Mouse (Mus musculus): ENCODE results near the gene Mup4.
A peak's percentile ranks its signal among the peaks of the same experiment; 100 is the strongest.
"Not testable (repeated sequence)": the region's sequence is repeated elsewhere in the genome, so short reads cannot be mapped to it uniquely, and the experiment has no call there.

Mup4 gene

GRCm38 (mm10) chr4:59960610-59961009 lies at the start of gene Mup4:
Gene Mup4, minus strand, starts transcription at chr4:59960710.
- no peak for DNase-seq (ENCODE audit: low spot score in 2 of 2)

GRCm38 (mm10) chr4:59997894-59998293 lies 37.4 kb upstream of the Mup4 start:
- DNase-seq (ENCODE audit: low spot score in 2 of 2): not testable (repeated sequence)

GRCm38 (mm10) chr4:59963405-59964344 lies 3.2 kb upstream of the Mup4 start, which contains the start of gene Mup6:
Gene Mup6, plus strand, starts transcription at chr4:59964294.
- DNase-seq (ENCODE audit: low spot score in 2 of 2): no peak

- no peak for DNase-seq (ENCODE audit: low spot score in 2 of 2)
These were observed 23.0 kb downstream of the Mup4 start for GRCm38 (mm10) chr4:59937543-59937942.

DNA sequence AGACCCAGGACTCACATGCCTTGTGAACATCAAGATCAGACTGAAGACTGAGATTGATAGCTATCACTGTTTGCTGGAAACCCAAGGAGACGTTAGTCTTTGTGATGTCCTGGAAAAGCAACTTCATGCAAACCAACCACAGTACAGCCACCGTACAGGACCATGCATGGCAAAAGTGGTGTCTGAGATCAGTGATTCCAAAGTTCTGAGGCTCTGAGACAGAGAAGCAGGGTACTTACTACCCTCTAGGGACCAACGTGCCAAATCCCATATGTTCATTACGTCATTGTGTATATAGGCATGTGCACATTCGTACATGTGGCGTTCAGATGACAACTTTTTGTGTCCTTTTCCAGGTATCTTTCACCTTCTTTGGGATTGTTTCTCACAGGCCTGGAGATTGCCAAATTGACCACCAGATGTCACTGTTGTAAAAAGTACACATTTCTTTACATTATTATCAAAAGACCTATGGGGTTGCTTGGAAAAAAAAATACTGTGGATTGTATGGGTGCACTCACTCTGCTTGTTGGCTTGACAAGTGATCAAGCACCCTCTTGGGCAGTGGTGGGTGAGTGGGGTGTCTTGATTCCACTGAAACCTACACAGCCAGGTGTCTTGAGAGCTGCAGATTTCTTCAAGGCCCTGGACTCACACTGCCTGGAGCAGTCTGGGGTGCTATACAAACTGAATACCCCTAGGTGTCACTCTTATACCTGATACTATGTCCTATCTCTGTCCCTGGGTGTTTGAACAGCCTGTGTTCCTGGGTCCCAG lies 27.8 kb downstream of the Mup4 start:
- peak in 1 of 2 experiments; percentile 26 for DNase-seq (ENCODE audit: low spot score in 2 of 2)

DNA sequence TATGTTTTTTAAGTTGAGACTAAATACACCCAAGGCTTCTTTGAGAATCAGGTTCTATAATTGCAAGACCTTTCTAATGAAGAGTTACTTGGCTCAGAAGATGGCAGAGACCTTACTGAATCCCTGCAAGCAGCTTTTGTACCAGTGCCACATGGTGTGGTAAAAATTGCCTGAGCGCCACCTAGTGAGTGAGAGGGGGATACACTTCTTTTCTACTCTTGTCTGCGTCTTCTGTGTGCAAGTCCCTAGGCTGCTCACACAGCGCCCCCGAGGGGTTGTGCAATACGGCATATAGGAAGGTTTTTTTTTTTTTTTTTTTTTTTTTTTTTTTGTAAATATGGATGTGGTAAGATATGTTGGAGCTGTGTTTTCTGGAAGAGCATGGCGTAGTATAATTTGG lies 32.2 kb downstream of the Mup4 start:
- peak; percentile 59 to 75 for DNase-seq (ENCODE audit: low spot score in 2 of 2)

- no peak for DNase-seq (ENCODE audit: low spot score in 2 of 2)
These were observed 32.8 kb downstream of the Mup4 start for GRCm38 (mm10) chr4:59927666-59928065.

DNA sequence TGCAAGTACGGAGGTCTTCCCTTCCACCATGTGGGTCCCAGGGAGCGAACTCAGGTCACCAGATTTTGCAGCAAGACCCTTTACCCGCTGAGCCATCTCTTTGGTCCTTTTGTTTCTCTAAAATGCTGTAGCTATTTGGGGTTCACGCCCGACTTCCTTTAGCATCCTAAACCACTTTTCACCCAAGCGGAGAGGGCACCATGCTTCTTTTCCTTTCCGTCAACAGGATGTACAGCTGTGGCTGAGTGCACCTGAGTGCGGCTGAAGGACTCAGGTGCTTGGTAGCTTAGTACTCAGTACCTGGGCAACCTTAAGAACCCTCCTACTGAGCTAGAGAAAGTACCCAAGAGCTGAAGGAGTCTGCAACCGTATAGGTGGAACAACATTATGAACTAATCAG lies 35.4 kb downstream of the Mup4 start:
- no peak for DNase-seq (ENCODE audit: low spot score in 2 of 2)

DNA sequence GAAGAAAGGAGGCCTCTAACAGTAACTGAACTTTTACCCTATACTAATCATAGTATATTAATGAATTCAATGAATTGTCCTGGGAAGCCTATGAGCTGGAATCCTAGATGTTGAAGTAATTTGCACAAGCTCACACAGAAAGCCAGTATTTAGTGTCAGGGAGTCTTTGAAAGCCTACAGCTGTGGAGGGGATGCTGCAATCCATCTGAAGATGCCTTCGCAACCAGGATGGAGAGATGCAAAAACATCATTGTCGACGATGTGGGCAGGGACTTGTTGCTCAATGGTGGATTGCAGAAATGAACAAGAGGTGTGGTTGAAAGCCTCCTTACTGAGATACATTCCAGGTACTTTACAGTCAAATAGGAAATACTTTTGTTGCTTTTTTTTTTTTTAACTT lies 42.5 kb downstream of the Mup4 start:
- DNase-seq (ENCODE audit: low spot score in 2 of 2): no peak

DNA sequence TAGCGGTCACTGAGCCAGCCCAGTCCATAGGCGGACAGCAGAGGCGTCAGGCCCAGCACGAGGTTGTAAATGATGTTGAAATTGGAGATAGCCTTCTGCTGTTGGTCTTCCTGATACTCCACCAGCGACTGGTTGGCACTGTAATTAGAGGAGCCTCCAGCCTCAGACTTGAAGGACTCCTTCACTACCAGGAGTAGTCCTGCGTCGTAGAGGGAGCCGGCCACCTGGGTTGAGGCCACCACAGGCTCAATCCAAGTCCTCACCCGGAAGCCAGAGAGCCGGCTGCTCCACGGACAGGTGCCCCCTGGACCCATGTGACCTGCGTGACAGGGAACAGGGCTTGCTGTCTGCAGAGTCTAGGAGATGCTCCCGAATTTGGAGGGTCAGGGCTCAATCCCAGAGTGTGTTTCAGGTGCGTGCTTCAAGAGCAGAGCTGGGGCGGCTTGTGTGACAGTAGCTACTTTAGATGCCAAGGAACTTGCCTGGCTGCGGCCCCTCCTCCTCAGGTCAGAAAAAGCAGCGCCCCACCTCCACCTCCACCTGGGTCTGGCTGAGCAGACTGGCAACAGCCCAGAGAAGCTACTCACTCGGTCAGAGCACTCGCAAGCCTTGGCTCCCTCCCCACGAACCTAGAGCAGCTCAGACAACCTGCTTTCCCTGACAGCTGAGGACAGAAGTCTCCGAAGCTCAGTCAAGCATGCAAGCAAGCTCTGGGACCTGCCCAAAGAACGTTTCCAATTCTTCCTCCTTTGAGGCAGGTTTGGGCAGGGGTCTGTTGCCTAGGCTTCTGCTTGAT lies 45.7 kb downstream of the Mup4 start, which contains the start of gene Slc46a2:
Gene Slc46a2, minus strand, starts transcription at position 449 of the 796 bp plus-strand sequence.
- peak in 1 of 2 experiments; percentile 19 for DNase-seq (ENCODE audit: low spot score in 2 of 2)

GRCm38 (mm10) chr4:59908785-59909184 lies 51.7 kb downstream of the Mup4 start:
- DNase-seq (ENCODE audit: low spot score in 2 of 2): no peak

- DNase-seq (ENCODE audit: low spot score in 2 of 2): no peak
These were observed 52.8 kb downstream of the Mup4 start for GRCm38 (mm10) chr4:59907657-59908230.

- no peak for DNase-seq (ENCODE audit: low spot score in 2 of 2)
These were observed 53.4 kb downstream of the Mup4 start for GRCm38 (mm10) chr4:59907092-59907491.

Data from urinary bladder, postnatal 36 days (tissue).